Mouse (Mus musculus): ENCODE results near the gene Rap1gap2. TPM values are rescaled to one million over a fixed set of nuclear protein-coding genes. Genes with fewer than 3 reads are reported as not detected.
A peak's percentile ranks its signal among the peaks of the same experiment; 100 is the strongest.

Rap1gap2 gene
- polyA plus RNA-seq, 1 experiment from 2014 or later = 7.9 TPM

GRCm38 (mm10) chr11:74409757-74410174 is 200.9 kb downstream of the Rap1gap2 start:
- Histone ChIP-seq H3K4me2 (replicated peaks; ENCODE audit: low read depth) (no peak overlapping the region), H3K36me3 (ENCODE audit: control insufficient read depth, insufficient read depth) (peaks cover 20% of the 10 kb centered on the region; the same call in 1 of the 2 replicates), H3K4me3 (ENCODE audit: low read depth, low read length) (no peak overlapping the region), H3K27me3 (replicated peaks; ENCODE audit: control insufficient read depth, insufficient read depth, low read length) (no peaks in the 10 kb centered on the region), H3K9me3 (ENCODE audit: control insufficient read depth) (no peaks in the 10 kb centered on the region), H3K4me1 (replicated peaks; ENCODE audit: control insufficient read depth, insufficient read depth, low read length) (peaks cover 14% of the 10 kb centered on the region; the same call in 1 of the 2 replicates), H3K27ac (ENCODE audit: low read depth, low read length) (no peak overlapping the region), H3K9ac (ENCODE audit: low read depth, low read length) (no peak overlapping the region)
- TF ChIP-seq CTCF (IDR thresholded peaks at IDR 0.05; ENCODE audit: low read depth) = no peak
- ATAC-seq = peak; percentile 13; the same call in 1 of the 2 replicates
- WGBS = 35% methylated on average over 4 of the region's 4 CpGs

GRCm38 (mm10) chr11:74409447-74409754 is 201.3 kb downstream of the Rap1gap2 start:
- no peak for TF ChIP-seq CTCF (IDR thresholded peaks at IDR 0.05; ENCODE audit: low read depth)
- WGBS = 75% methylated on average over 5 of the region's 5 CpGs
- no peak for ATAC-seq
- Histone ChIP-seq H3K9ac (ENCODE audit: low read depth, low read length) (no peak overlapping the region), H3K36me3 (ENCODE audit: control insufficient read depth, insufficient read depth) (peaks cover 20% of the 10 kb centered on the region; the same call in 1 of the 2 replicates), H3K27me3 (replicated peaks; ENCODE audit: control insufficient read depth, insufficient read depth, low read length) (no peaks in the 10 kb centered on the region), H3K4me1 (replicated peaks; ENCODE audit: control insufficient read depth, insufficient read depth, low read length) (peaks cover 10% of the 10 kb centered on the region; the same call in 1 of the 2 replicates), H3K9me3 (ENCODE audit: control insufficient read depth) (no peaks in the 10 kb centered on the region), H3K4me2 (replicated peaks; ENCODE audit: low read depth) (no peak overlapping the region), H3K4me3 (ENCODE audit: low read depth, low read length) (no peak overlapping the region), H3K27ac (ENCODE audit: low read depth, low read length) (no peak overlapping the region)

- 47% methylated on average over 4 of the region's 4 CpGs for WGBS
- Histone ChIP-seq H3K4me2 (replicated peaks; ENCODE audit: low read depth) (no peak overlapping the region), H3K4me1 (replicated peaks; ENCODE audit: control insufficient read depth, insufficient read depth, low read length) (peaks cover 5% of the 10 kb centered on the region; the same call in 1 of the 2 replicates), H3K9me3 (ENCODE audit: control insufficient read depth) (no peaks in the 10 kb centered on the region), H3K27me3 (replicated peaks; ENCODE audit: control insufficient read depth, insufficient read depth, low read length) (no peaks in the 10 kb centered on the region), H3K27ac (ENCODE audit: low read depth, low read length) (no peak overlapping the region), H3K4me3 (ENCODE audit: low read depth, low read length) (no peak overlapping the region), H3K9ac (ENCODE audit: low read depth, low read length) (no peak overlapping the region), H3K36me3 (ENCODE audit: control insufficient read depth, insufficient read depth) (peaks cover 20% of the 10 kb centered on the region; the same call in 1 of the 2 replicates)
- no peak for TF ChIP-seq CTCF (IDR thresholded peaks at IDR 0.05; ENCODE audit: low read depth)
- ATAC-seq = peak; percentile 78
Observed at GRCm38 (mm10) chr11:74408587-74409446, 201.9 kb downstream of the Rap1gap2 start.

GRCm38 (mm10) chr11:74405201-74405600 is 205.5 kb downstream of the Rap1gap2 start:
- no peak for ATAC-seq
- WGBS = 56% methylated on average over 7 of the region's 7 CpGs
- no peaks in the 10 kb centered on the region for H3K9me3 ChIP-seq (ENCODE audit: control insufficient read depth)
- H3K9ac ChIP-seq (ENCODE audit: low read depth, low read length) = no peak overlapping the region
- peaks cover 5% of the 10 kb centered on the region; the same call in 1 of the 2 replicates for H3K4me1 ChIP-seq (replicated peaks; ENCODE audit: control insufficient read depth, insufficient read depth, low read length)
- H3K27me3 ChIP-seq (replicated peaks; ENCODE audit: control insufficient read depth, insufficient read depth, low read length) = no peaks in the 10 kb centered on the region
- H3K36me3 ChIP-seq (ENCODE audit: control insufficient read depth, insufficient read depth) = peaks cover 16% of the 10 kb centered on the region; the same call in 1 of the 2 replicates
- H3K4me3 ChIP-seq (ENCODE audit: low read depth, low read length) = no peak overlapping the region
- H3K4me2 ChIP-seq (replicated peaks; ENCODE audit: low read depth) = no peak overlapping the region
- TF ChIP-seq CTCF (IDR thresholded peaks at IDR 0.05; ENCODE audit: low read depth) = no peak
- no peak overlapping the region for H3K27ac ChIP-seq (ENCODE audit: low read depth, low read length)

- WGBS = 62% methylated on average over 2 of the region's 2 CpGs
- H3K27ac ChIP-seq (ENCODE audit: low read depth, low read length) = no peak overlapping the region
- no peaks in the 10 kb centered on the region for H3K4me1 ChIP-seq (replicated peaks; ENCODE audit: control insufficient read depth, insufficient read depth, low read length)
- no peak for ATAC-seq
- no peak overlapping the region for H3K9ac ChIP-seq (ENCODE audit: low read depth, low read length)
- H3K4me2 ChIP-seq (replicated peaks; ENCODE audit: low read depth) = no peak overlapping the region
- peaks cover 16% of the 10 kb centered on the region; the same call in 1 of the 2 replicates for H3K36me3 ChIP-seq (ENCODE audit: control insufficient read depth, insufficient read depth)
- H3K9me3 ChIP-seq (ENCODE audit: control insufficient read depth) = no peaks in the 10 kb centered on the region
- no peaks in the 10 kb centered on the region for H3K27me3 ChIP-seq (replicated peaks; ENCODE audit: control insufficient read depth, insufficient read depth, low read length)
- H3K4me3 ChIP-seq (ENCODE audit: low read depth, low read length) = no peak overlapping the region
- TF ChIP-seq CTCF (IDR thresholded peaks at IDR 0.05; ENCODE audit: low read depth) = no peak
Observed at GRCm38 (mm10) chr11:74404216-74404615, 206.5 kb downstream of the Rap1gap2 start.

GRCm38 (mm10) chr11:74402126-74402525 is 208.6 kb downstream of the Rap1gap2 start:
- no peak for ATAC-seq
- Histone ChIP-seq H3K27ac (ENCODE audit: low read depth, low read length) (no peak overlapping the region), H3K4me2 (replicated peaks; ENCODE audit: low read depth) (no peak overlapping the region), H3K9ac (ENCODE audit: low read depth, low read length) (no peak overlapping the region), H3K4me1 (replicated peaks; ENCODE audit: control insufficient read depth, insufficient read depth, low read length) (no peaks in the 10 kb centered on the region), H3K36me3 (ENCODE audit: control insufficient read depth, insufficient read depth) (peaks cover 10% of the 10 kb centered on the region; the same call in 1 of the 2 replicates), H3K9me3 (ENCODE audit: control insufficient read depth) (no peaks in the 10 kb centered on the region), H3K4me3 (ENCODE audit: low read depth, low read length) (no peak overlapping the region), H3K27me3 (replicated peaks; ENCODE audit: control insufficient read depth, insufficient read depth, low read length) (no peaks in the 10 kb centered on the region)
- TF ChIP-seq CTCF (IDR thresholded peaks at IDR 0.05; ENCODE audit: low read depth) = peak; percentile 76
- WGBS = 50% methylated on average over 2 of the region's 2 CpGs

Data from intestine, postnatal 0 days (tissue).